Mouse (Mus musculus) spleen, postnatal 4 days (tissue): Measurements from ENCODE around the gene Hip1r.

ENCODE experiments used
- DNase-seq, 2 experiments: peaks; one replicate each; pipeline ENCODE4 v3.0.0; 2022; ENCODE audit warnings: low spot score in 2 of 2

Gene Hip1r

GRCm38 (mm10) chr5:123974179-123974485, 704 bp downstream of the Hip1r start:
- DNase-seq = no peak

- peak; percentile 55 to 73 for DNase-seq
Observed at GRCm38 (mm10) chr5:123974616-123975111, 1.2 kb downstream of the Hip1r start.

DNA sequence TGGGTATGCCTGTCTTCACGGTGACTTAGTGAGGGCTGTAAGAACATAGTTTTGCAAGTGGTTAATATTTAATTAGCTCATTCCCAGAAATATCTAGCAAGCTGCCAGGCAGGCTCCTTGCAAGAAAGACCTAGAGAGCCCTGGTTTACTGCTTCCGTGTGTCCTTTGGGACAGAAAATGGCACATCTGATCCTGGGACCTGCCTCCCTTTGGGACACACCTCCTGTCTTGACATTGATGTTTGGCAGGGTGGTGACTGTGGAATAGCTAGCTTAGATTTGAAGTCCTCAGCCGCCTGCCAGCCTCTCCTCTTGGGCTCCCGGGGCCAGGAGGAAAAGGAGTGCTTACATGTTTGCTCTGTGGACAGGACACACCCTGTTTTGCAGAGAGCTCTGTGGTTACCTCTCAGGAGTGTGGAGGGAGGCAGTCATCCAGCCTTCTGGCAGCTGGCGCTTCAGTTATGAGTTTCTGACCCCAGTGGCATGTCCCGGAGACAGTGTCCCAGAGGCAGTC, 2.3 kb downstream of the Hip1r start:
- peak in 1 of 2 experiments; percentile 66 for DNase-seq

DNA sequence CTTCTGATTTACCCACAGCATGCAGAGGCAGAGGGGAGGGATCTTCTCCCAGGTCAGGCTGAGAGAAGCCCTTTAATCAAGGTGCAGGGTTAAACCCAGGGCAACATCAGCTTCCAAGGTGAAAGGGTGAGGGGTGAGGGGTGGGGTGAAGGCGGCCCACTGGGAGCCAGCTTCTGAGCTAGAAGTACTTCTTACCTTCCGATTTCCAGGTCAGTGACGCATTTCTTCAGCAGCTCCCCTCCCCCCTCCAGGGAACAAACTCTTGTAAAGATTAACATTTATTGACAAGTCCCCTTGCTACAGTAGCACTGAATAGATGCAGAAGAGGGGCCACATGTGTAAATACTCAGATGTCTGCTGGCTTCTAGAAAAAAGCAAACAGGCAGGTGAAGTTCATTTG, 3.8 kb downstream of the Hip1r start:
- peak in 1 of 2 experiments; percentile 47 for DNase-seq

GRCm38 (mm10) chr5:123978131-123978530, 4.7 kb downstream of the Hip1r start:
- DNase-seq = peak in 1 of 2 experiments; percentile 57

DNA sequence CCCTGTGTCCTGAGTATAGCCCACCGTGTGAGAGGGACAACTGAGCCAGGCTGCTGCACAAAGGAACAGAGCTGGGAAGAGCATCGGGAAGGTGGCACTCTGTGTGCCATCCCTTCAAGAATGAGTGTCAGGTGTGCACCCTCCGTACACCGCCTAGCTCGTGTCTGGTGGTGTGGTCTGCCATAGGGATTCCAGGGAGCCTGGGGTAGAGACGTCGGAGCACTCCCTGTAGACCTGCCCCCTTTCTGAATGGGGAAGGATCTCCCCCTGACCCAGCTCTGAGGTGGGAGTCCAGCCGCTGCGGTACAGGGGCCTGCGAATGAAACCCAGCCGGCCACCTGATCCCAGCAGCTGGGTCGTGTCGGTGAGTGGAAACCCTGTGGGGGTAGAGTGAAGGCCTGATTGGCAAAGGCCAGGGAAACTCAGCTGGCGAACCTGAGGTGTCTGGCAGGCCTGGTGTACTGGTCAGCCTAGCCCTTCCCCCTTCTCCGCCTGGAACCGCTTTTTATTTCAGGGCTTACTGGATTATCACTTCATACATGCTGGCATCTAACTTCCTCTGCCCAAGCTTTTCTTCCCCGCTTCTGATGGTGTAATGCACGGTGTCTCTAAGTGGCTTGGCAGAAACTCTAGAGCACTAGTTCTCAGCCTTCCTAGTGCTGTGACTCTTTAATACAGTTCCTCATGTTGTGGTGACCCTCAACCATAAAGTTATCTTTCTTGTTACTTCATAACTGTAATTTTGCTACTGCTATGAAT, 6.0 kb downstream of the Hip1r start:
- DNase-seq = peak in 1 of 2 experiments; percentile 61

- DNase-seq = peak in 1 of 2 experiments; percentile 43
Observed at GRCm38 (mm10) chr5:123979980-123980369, 6.5 kb downstream of the Hip1r start.

- peak in 1 of 2 experiments; percentile 53 for DNase-seq
Observed at GRCm38 (mm10) chr5:123980521-123981249, 7.3 kb downstream of the Hip1r start.

GRCm38 (mm10) chr5:123981250-123981554, 7.8 kb downstream of the Hip1r start:
- DNase-seq = peak in 1 of 2 experiments; percentile 60

DNA sequence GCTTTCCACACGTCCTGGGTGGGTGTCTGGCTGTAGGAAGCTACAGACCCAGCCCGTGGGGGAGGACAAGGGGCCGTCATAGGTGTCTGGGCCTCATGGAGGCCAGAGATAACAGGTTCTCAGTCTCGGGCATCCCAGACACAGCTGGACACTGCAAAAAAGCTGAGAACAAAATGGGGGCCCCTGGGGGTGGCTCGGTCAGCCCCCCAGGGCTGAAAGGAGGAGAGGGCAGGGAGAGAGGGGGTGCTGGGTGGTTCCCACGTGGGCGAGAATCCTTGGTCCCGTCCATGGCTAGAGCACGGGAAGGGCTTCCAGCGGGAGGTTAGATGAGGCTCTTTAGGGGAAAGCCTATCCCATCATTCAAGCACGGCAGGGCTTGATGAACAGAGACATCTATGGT, 9.4 kb downstream of the Hip1r start:
- peak in 1 of 2 experiments; percentile 55 for DNase-seq

DNA sequence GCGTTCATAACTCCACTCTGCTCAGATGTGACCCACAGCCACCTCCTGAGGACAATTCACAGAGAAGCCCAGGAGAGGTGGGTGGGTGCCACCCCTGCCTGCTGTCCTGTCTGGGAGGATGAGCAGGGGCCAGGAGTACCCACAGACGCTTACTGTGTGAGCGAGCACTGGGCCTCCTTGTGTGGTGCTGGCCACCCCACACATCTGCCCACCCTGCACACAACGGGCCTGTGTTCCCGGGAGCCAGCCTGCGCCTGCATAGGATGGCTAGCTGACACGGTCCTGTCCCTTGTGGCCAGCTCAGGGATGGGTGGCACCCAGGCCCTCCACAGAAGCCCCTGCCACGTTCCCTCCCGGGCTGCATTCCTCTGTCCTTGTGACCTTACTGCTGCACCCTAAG, 12.0 kb downstream of the Hip1r start:
- DNase-seq = no peak

DNA sequence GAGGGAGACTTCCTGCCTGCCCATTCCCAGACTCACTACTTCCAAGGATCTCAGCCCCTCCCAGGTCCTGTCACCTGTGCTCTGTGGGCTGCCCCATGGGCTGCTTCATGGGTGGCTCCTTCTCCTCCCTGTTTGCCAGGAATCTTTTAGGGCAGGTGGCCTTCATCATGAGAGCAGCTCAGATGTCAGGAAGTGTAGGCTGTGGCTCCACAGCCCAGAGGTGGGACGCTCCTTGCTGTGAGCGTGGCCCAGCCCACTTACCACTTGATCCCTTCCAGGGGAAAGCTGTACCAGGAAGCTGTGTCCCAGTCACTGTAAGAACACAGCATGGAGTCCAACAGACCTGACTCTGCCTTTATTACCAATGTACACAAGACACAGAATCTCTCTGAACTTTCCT, 13.5 kb downstream of the Hip1r start:
- no peak for DNase-seq

DNA sequence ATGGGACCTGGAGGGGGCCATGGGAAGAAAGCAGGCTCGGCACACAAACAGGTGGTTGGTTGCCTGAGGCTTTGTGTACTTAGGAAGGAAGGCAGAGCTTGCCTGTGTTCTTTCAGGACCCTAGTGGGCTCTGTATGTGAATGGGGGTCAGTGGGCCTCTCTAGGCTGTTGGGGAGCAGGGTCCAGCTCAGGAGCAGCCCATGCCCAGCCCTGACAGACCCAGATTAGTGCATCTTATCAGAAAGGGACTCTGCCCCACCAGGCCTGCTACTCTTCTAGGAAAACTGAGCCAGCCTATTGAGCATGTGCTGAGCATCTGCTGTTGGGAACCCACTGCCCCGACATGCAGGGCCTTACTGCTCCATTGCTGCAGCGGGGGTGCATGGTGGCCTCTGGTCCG, 14.1 kb downstream of the Hip1r start:
- DNase-seq = no peak

- no peak for DNase-seq
Observed at GRCm38 (mm10) chr5:123989941-123990885, 16.8 kb downstream of the Hip1r start.

DNA sequence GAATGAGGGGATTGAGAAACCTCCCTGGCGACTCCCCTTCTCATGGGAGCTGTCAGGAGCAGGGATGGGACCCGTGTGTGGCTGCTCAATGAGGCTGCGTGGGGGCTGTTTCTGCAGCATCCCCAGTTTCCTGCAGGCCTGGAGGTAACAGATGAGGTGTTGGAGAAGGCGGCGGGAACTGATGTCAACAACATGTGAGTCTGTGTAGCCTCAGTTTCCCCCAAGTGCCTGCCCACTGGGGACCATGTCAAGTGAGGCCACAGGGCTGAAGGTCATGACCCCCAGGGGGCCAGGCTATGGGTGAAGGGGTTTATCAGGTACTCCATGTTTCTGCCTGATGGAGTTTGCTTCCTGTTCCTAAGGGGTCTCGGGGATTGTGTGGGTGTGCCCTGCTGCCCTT, 17.9 kb downstream of the Hip1r start:
- no peak for DNase-seq

DNA sequence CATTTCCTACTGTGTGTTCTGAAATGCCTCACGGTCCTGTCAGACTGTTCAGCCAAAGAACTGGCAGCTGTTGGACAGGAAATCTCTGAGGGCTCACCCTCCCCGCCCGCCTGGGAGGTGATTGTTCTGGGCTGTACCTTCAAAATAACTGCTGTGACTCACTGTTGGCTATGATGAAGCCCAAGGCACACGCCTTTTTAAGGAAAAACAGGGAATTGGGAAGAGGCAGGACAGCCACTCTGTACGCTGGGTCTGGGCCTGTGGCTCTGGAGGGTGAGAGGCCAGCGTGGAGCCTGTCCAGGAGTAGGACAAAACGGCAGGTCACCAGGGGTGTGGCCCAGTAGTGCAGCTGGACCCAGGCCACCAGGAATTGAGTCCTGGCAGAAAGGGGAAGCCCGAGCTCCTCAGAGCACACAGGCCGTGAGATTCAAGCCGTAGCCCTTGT, 18.8 kb downstream of the Hip1r start:
- DNase-seq = no peak

GRCm38 (mm10) chr5:123992794-123993193, 19.4 kb downstream of the Hip1r start:
- peak; percentile 82 to 93 for DNase-seq

DNA sequence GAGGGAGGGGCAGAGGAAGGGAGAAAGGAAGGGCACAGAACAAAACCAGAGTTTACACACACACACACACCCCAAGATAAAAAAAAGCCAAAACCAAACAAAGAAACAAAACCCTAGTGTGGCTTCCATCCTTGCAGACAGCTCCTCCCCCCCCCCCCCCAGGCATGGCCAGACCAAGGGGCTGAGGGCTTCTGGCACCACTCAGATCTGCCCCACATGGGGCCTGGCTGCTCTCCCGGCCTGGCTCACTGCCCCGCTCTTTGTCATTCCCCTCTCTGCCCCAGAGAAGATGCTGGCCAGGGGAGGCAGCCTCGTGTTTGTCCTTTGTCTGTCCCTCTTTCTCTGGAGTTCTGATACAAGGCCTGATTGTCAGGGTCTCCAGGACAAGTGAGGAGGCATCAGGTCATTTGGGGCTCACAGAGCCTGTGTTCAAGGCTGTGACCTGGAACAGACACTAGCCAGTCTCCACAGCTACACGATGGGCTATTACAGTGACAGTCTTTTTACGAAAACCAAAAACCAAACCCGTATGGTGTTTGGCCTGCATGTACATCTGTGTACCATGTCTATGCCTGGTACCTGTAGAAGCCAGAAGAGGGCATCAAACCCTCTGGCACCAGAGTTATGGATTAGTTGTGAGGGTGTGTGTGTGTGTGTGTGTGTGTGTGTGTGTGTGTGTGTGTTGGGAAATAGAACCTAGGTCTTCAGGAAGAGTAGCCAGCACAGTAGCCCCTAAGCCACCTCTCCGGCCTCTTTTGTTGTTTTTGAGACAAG, 20.0 kb downstream of the Hip1r start:
- no peak for DNase-seq

DNA sequence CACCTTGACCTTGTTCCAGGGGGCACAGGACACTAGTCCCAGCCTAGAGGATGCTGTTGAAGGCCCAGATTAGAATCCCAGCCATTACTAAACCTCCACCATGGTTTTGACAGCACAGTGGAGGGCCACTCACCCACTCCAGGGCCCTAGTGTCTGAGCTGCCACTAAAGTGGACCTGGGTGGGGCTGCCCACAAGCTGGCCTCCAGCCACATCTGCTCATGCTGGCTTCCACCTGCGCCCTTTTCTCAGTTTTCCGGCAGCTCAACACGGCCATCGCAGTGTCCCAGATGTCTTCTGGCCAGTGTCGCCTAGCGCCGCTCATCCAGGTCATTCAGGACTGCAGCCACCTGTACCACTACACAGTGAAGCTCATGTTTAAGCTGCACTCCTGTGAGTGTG, 21.0 kb downstream of the Hip1r start:
- DNase-seq = no peak

GRCm38 (mm10) chr5:123995388-123995787, 22.0 kb downstream of the Hip1r start:
- no peak for DNase-seq

DNA sequence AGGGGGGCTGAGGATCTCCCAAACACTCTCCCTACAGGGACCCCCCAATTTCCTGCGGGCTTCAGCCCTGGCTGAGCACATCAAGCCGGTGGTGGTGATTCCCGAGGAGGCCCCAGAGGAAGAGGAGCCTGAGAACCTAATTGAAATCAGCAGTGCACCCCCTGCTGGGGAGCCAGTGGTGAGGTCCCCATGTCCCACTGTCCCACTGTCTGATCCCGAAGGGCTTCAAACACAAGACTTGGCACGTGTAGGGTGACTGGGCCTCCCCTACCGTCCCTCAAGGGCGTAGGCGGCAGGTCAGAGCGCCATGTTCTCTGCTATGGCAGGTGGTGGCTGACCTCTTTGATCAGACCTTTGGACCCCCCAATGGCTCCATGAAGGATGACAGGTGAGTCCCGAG, 22.8 kb downstream of the Hip1r start:
- peak; percentile 43 to 83 for DNase-seq
